In the genomic region with DNA sequence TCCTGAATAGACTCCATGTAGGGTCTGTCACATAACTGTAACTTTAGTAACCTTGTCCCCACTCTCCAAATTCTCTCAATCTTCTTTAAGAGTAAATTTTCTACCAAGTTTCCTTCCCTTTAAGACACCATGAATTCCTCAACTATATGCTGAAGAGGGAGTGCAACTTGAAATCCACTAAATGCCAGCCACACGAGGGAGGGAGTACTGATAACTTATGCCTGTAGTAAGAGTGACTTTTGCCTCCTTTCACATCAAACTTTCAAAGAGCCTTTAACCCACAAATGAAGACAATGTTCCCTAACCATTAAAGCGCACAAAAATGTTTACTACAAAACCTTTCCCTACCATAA, we compare ENCODE assay signal across 8 mouse cellular contexts. TPM values are rescaled to one million over a fixed set of nuclear protein-coding genes. Genes with fewer than 3 reads are reported as not detected.
DNase-seq lines count a peak whose midpoint lies in the region; ATAC-seq and TF ChIP-seq lines count a peak whose summit lies in the region.

No protein-coding gene starts in this region.

- no peak for ATAC-seq in erythroblast, adult 5-6 weeks (replicated peaks; ENCODE audit: low FRiP score, poor library complexity, severe bottlenecking)
- ATAC-seq in neural tube, embryonic 11.5 days (ENCODE audit: insufficient read depth, low FRiP score, low TSS enrichment), result no peak
- no peak for ATAC-seq in limb, embryonic 11.5 days (ENCODE audit: insufficient number of reproducible peaks, low FRiP score, low TSS enrichment, low read depth)

- H3K4me3 ChIP-seq in erythroblast, embryonic 14.5 days (replicated peaks), result peak overlapping the region; percentile 66
- peak overlapping the region; percentile 34 for H3K4me3 ChIP-seq in neural tube, embryonic 11.5 days (ENCODE audit: low read depth, low read length)
- H3K4me3 ChIP-seq in limb, embryonic 11.5 days (ENCODE audit: low read depth, low read length), result peak overlapping the region; percentile 36
- H3K4me3 ChIP-seq in small intestine, adult 2 months (ENCODE audit: low read depth, low read length), result peak overlapping the region; percentile 78

- H3K27ac ChIP-seq in neural tube, embryonic 11.5 days (ENCODE audit: low read depth, low read length), result no peak overlapping the region
- no peak overlapping the region for H3K27ac ChIP-seq in limb, embryonic 11.5 days (replicated peaks; ENCODE audit: low read depth, low read length)
- H3K27ac ChIP-seq in small intestine, adult 2 months (ENCODE audit: insufficient read depth, low read depth, low read length), result no peak overlapping the region

- no peak for DNase-seq in neural tube, embryonic 11.5 days (ENCODE audit: low spot score)
- DNase-seq in neural tube, embryonic 10.5 days (ENCODE audit: extremely low spot score, low spot score), result no peak
- no peak for DNase-seq in limb, embryonic 11.5 days (ENCODE audit: low spot score)
- DNase-seq in layer of hippocampus, adult 18-20 months (ENCODE audit: low spot score in 2 of 2), result no peak
- no peak for DNase-seq in spleen, postnatal 10 days (ENCODE audit: low spot score in 2 of 2)

- no peaks in the 10 kb centered on the region for H3K27me3 ChIP-seq in erythroblast, embryonic 14.5 days (ENCODE audit: control insufficient read depth)
- H3K27me3 ChIP-seq in neural tube, embryonic 11.5 days (ENCODE audit: control insufficient read depth, insufficient read depth, low read length), result no peaks in the 10 kb centered on the region
- H3K27me3 ChIP-seq in limb, embryonic 11.5 days (ENCODE audit: control insufficient read depth, insufficient read depth, low read length), result no peaks in the 10 kb centered on the region
- no peaks in the 10 kb centered on the region for H3K27me3 ChIP-seq in small intestine, adult 2 months (ENCODE audit: control insufficient read depth, insufficient read depth, low read length)

- no peaks in the 10 kb centered on the region for H3K36me3 ChIP-seq in erythroblast, embryonic 14.5 days (ENCODE audit: control insufficient read depth)
- H3K36me3 ChIP-seq in neural tube, embryonic 11.5 days (ENCODE audit: control insufficient read depth, insufficient read depth, low read length), result no peaks in the 10 kb centered on the region
- H3K36me3 ChIP-seq in limb, embryonic 11.5 days (ENCODE audit: control insufficient read depth, insufficient read depth, low read length), result no peaks in the 10 kb centered on the region
- H3K36me3 ChIP-seq in small intestine, adult 2 months (ENCODE audit: control insufficient read depth, insufficient read depth, low read length), result no peaks in the 10 kb centered on the region

- H3K4me2 ChIP-seq in neural tube, embryonic 11.5 days (ENCODE audit: low read depth), result peak overlapping the region; percentile 79
- peak overlapping the region; percentile 66 for H3K4me2 ChIP-seq in limb, embryonic 11.5 days (ENCODE audit: low read depth, severe bottlenecking)

- H3K4me1 ChIP-seq in erythroblast, embryonic 14.5 days (ENCODE audit: control insufficient read depth), result peaks cover 19% of the 10 kb centered on the region
- H3K4me1 ChIP-seq in neural tube, embryonic 11.5 days (ENCODE audit: control insufficient read depth, insufficient read depth, low read length), result no peaks in the 10 kb centered on the region
- no peaks in the 10 kb centered on the region for H3K4me1 ChIP-seq in limb, embryonic 11.5 days (ENCODE audit: control insufficient read depth, insufficient read depth, low read length)
- H3K4me1 ChIP-seq in small intestine, adult 2 months (ENCODE audit: control insufficient read depth, insufficient read depth, insufficient read length, low read length), result peaks cover 2% of the 10 kb centered on the region; the same call in 1 of the 2 replicates

- TF ChIP-seq CTCF in small intestine, adult 2 months (IDR thresholded peaks at IDR 0.05; ENCODE audit: extremely low read depth, insufficient read length, insufficient replicate concordance, low read depth, low read length), result no peak

- peak overlapping the region; percentile 67 for H3K9ac ChIP-seq in neural tube, embryonic 11.5 days (ENCODE audit: low read length)
- H3K9ac ChIP-seq in limb, embryonic 11.5 days (ENCODE audit: low read length), result peak overlapping the region; percentile 72; the same call in 1 of the 2 replicates

- no peak for TF ChIP-seq POLR2A in small intestine, adult 2 months (IDR thresholded peaks at IDR 0.05; ENCODE audit: low read depth, low read length)

- no peaks in the 10 kb centered on the region for H3K9me3 ChIP-seq in erythroblast, embryonic 14.5 days (ENCODE audit: control insufficient read depth, low read length)
- no peaks in the 10 kb centered on the region for H3K9me3 ChIP-seq in neural tube, embryonic 11.5 days (ENCODE audit: control insufficient read depth, low read length)
- H3K9me3 ChIP-seq in limb, embryonic 11.5 days (ENCODE audit: control insufficient read depth, low read length), result no peaks in the 10 kb centered on the region

- 63% methylated on average over 2 of the region's 2 CpGs for WGBS in neural tube, embryonic 11.5 days
- WGBS in limb, embryonic 11.5 days, result 48% methylated on average over 2 of the region's 2 CpGs
- WGBS in small intestine, adult 2 months, result 47% methylated on average over 2 of the region's 2 CpGs

RNA-seq across cellular contexts. Expression of a gene that starts 1.0 kb away (rescaled TPM):
- polyA plus RNA-seq in erythroblast, embryonic 14.5 days (2012), result not detected in 2 replicates
- total RNA-seq in erythroblast, adult 5-6 weeks (2015; ENCODE audit: low replicate concordance), result not detected in 2 replicates
- 0.42 and 2.3 TPM in 2 replicates for total RNA-seq in erythroblast, adult 5-6 weeks (2017; ENCODE audit: low replicate concordance)
- polyA plus RNA-seq in neural tube, embryonic 11.5 days (2014; fragmentation: Nextera tagmentation; extraction: Ambion mirVana), result 0.82 and 1.3 TPM in 2 replicates
- 1.1 TPM in 2 replicates for polyA plus RNA-seq in limb, embryonic 11.5 days (2014; fragmentation: Nextera tagmentation; extraction: Ambion mirVana)
- 0.77 and 0.86 TPM in 2 replicates for polyA plus RNA-seq in small intestine, adult 2 months (2012; rRNA removed)
- total RNA-seq in layer of hippocampus, adult 18-20 months (2021), result 1 to 10 TPM; 5.2 to 5.5 TPM

RNA-seq across cellular contexts. Expression of a gene that starts 12.7 kb away (rescaled TPM):
- polyA plus RNA-seq in erythroblast, embryonic 14.5 days (2012), result not detected in 2 replicates
- 0.63 TPM in 1 of 2 replicates, not detected in the other for total RNA-seq in erythroblast, adult 5-6 weeks (2015; ENCODE audit: low replicate concordance)
- total RNA-seq in erythroblast, adult 5-6 weeks (2017; ENCODE audit: low replicate concordance), result not detected in 2 replicates
- 5.5 and 6.2 TPM in 2 replicates for polyA plus RNA-seq in neural tube, embryonic 11.5 days (2014; fragmentation: Nextera tagmentation; extraction: Ambion mirVana)
- polyA plus RNA-seq in limb, embryonic 11.5 days (2014; fragmentation: Nextera tagmentation; extraction: Ambion mirVana), result 6.1 TPM in 2 replicates
- polyA plus RNA-seq in small intestine, adult 2 months (2012; rRNA removed), result 0.38 and 0.68 TPM in 2 replicates
- 10 to 100 TPM; 96.6 to 97.1 TPM for total RNA-seq in layer of hippocampus, adult 18-20 months (2021)

RNA-seq across cellular contexts. Expression of a gene that starts 32.3 kb away (rescaled TPM):
- not detected in 2 replicates for polyA plus RNA-seq in erythroblast, embryonic 14.5 days (2012)
- total RNA-seq in erythroblast, adult 5-6 weeks (2015; ENCODE audit: low replicate concordance), result not detected in 2 replicates
- total RNA-seq in erythroblast, adult 5-6 weeks (2017; ENCODE audit: low replicate concordance), result not detected in 2 replicates
- not detected in 2 replicates for polyA plus RNA-seq in neural tube, embryonic 11.5 days (2014; fragmentation: Nextera tagmentation; extraction: Ambion mirVana)
- polyA plus RNA-seq in limb, embryonic 11.5 days (2014; fragmentation: Nextera tagmentation; extraction: Ambion mirVana), result not detected in 2 replicates
- not detected in 2 replicates for polyA plus RNA-seq in small intestine, adult 2 months (2012; rRNA removed)
- 1 to 10 TPM; 6.0 to 6.5 TPM for total RNA-seq in layer of hippocampus, adult 18-20 months (2021)

RNA-seq across cellular contexts. Expression of a gene that starts 46.8 kb away (rescaled TPM):
- 0.02 and 0.03 TPM in 2 replicates for polyA plus RNA-seq in erythroblast, embryonic 14.5 days (2012)
- total RNA-seq in erythroblast, adult 5-6 weeks (2015; ENCODE audit: low replicate concordance), result 1.5 and 4.4 TPM in 2 replicates
- 1.0 and 4.5 TPM in 2 replicates for total RNA-seq in erythroblast, adult 5-6 weeks (2017; ENCODE audit: low replicate concordance)
- 1.6 and 2.5 TPM in 2 replicates for polyA plus RNA-seq in neural tube, embryonic 11.5 days (2014; fragmentation: Nextera tagmentation; extraction: Ambion mirVana)
- 0.70 and 0.99 TPM in 2 replicates for polyA plus RNA-seq in limb, embryonic 11.5 days (2014; fragmentation: Nextera tagmentation; extraction: Ambion mirVana)
- 0.10 and 0.33 TPM in 2 replicates for polyA plus RNA-seq in small intestine, adult 2 months (2012; rRNA removed)
- total RNA-seq in layer of hippocampus, adult 18-20 months (2021), result 1 to 10 TPM; 2.9 to 3.0 TPM

RNA-seq across cellular contexts. Expression of a gene that starts 49.5 kb away (rescaled TPM):
- 0.02 and 0.05 TPM in 2 replicates for polyA plus RNA-seq in erythroblast, embryonic 14.5 days (2012)
- not detected in 2 replicates for total RNA-seq in erythroblast, adult 5-6 weeks (2015; ENCODE audit: low replicate concordance)
- not detected in 2 replicates for total RNA-seq in erythroblast, adult 5-6 weeks (2017; ENCODE audit: low replicate concordance)
- polyA plus RNA-seq in neural tube, embryonic 11.5 days (2014; fragmentation: Nextera tagmentation; extraction: Ambion mirVana), result 0.12 and 0.20 TPM in 2 replicates
- polyA plus RNA-seq in limb, embryonic 11.5 days (2014; fragmentation: Nextera tagmentation; extraction: Ambion mirVana), result 0.27 and 0.55 TPM in 2 replicates
- polyA plus RNA-seq in small intestine, adult 2 months (2012; rRNA removed), result not detected in 2 replicates
- total RNA-seq in layer of hippocampus, adult 18-20 months (2021), result 1 to 10 TPM; 3.1 to 3.4 TPM
